Mouse (Mus musculus): ENCODE results near the gene Gm5447.

GRCm38 (mm10) chr13:30945788-30946187 lies 28.2 kb upstream of the Gm5447 start:
- TF ChIP-seq CTCF (IDR thresholded peaks at IDR 0.05 in 2 of 3, conservative IDR thresholded peaks at IDR 0.05 in 1 of 3; ENCODE audit: control insufficient read depth in 1 of 3, insufficient read depth in 1 of 3, low read depth in 2 of 3, low read length in 3 of 3, poor library complexity in 1 of 3, severe bottlenecking in 1 of 3): no peak
- TF ChIP-seq E2F4 (IDR thresholded peaks at IDR 0.05; ENCODE audit: borderline replicate concordance, low read depth, low read length): no peak
- no peak for TF ChIP-seq ZKSCAN1 (IDR thresholded peaks at IDR 0.05; ENCODE audit: low read depth, low read length)
- TF ChIP-seq POLR2A (IDR thresholded peaks at IDR 0.05; ENCODE audit: control insufficient read depth in 1 of 2, insufficient read depth in 1 of 2, low read depth in 1 of 2, low read length in 2 of 2, poor library complexity in 1 of 2): no peak
- no peak for TF ChIP-seq MAFK (IDR thresholded peaks at IDR 0.05; ENCODE audit: borderline replicate concordance, low read depth, low read length)
- TF ChIP-seq UBTF (IDR thresholded peaks at IDR 0.05; ENCODE audit: borderline replicate concordance, insufficient read depth, low read depth, low read length): no peak

Data from MEL (cell line).